Mouse (Mus musculus) left cerebral cortex, postnatal 4 days (tissue): ENCODE results near the gene Krtap3-2. TPM values are rescaled to one million over a fixed set of nuclear protein-coding genes. Genes with fewer than 3 reads are reported as not detected.

Experiments
- total RNA-seq, 2 experiments: library from RNA; stranded (reverse); gene quantifications; 2 replicates each; pipeline ENCODE4 v1.2.3; 2021

Gene Krtap3-2
- total RNA-seq, 2 experiments from 2014 or later: not detected

Other genes starting within 250 kb of the Krtap3-2 start
- gene Krt25, start 233.9 kb downstream of the Krtap3-2 start, total RNA-seq: not detected
- gene Krt26, start 218.9 kb downstream of the Krtap3-2 start, total RNA-seq: not detected
- not detected for gene Krt27, start 205.7 kb downstream of the Krtap3-2 start, total RNA-seq
- gene Krt28, start 181.9 kb downstream of the Krtap3-2 start, total RNA-seq: not detected
- gene Krt10, start 167.5 kb downstream of the Krtap3-2 start, total RNA-seq: 10 to 100 TPM in 1 of 2 experiments, 1 to 10 TPM in 1; 9.5 to 12.3 TPM
- gene Krt12, start 134.6 kb downstream of the Krtap3-2 start, total RNA-seq: 1 to 10 TPM; 1.2 to 1.7 TPM
- not detected for gene Krt20, start 118.7 kb downstream of the Krtap3-2 start, total RNA-seq
- gene Krt23, start 63.7 kb downstream of the Krtap3-2 start, total RNA-seq: not detected
- gene Krt39, start 35.5 kb downstream of the Krtap3-2 start, total RNA-seq: not detected
- not detected for gene Krt40, start 13.7 kb downstream of the Krtap3-2 start, total RNA-seq
- gene Krtap3-3, start 6.0 kb downstream of the Krtap3-2 start, total RNA-seq: not detected
- not detected for gene Gm11939, start 2.6 kb upstream of the Krtap3-2 start, total RNA-seq
- gene Krtap3-1, start 9.8 kb upstream of the Krtap3-2 start, total RNA-seq: not detected
- gene Krtap1-5, start 24.2 kb upstream of the Krtap3-2 start, total RNA-seq: not detected
- not detected for gene Krtap1-4, start 26.8 kb upstream of the Krtap3-2 start, total RNA-seq
- not detected for gene Krtap1-3, start 34.5 kb upstream of the Krtap3-2 start, total RNA-seq
- gene Krtap9-3, start 41.3 kb upstream of the Krtap3-2 start, total RNA-seq: not detected
- not detected for gene Gm11938, start 46.5 kb upstream of the Krtap3-2 start, total RNA-seq
- not detected for gene Gm11937, start 53.3 kb upstream of the Krtap3-2 start, total RNA-seq
- not detected for gene Krtap2-4, start 58.0 kb upstream of the Krtap3-2 start, total RNA-seq
- not detected for gene Gm11562, start 63.6 kb upstream of the Krtap3-2 start, total RNA-seq
- gene Krtap4-1, start 71.4 kb upstream of the Krtap3-2 start, total RNA-seq: not detected
- gene Krtap4-2, start 78.2 kb upstream of the Krtap3-2 start, total RNA-seq: not detected
- gene Krtap4-7, start 87.2 kb upstream of the Krtap3-2 start, total RNA-seq: not detected
- not detected for gene Gm11555, start 93.4 kb upstream of the Krtap3-2 start, total RNA-seq
- gene Gm11563, start 102.1 kb upstream of the Krtap3-2 start, total RNA-seq: not detected
- gene Krtap4-6, start 109.1 kb upstream of the Krtap3-2 start, total RNA-seq: not detected
- gene Gm14190, start 133.9 kb upstream of the Krtap3-2 start, total RNA-seq: not detected
- not detected for gene Gm14180, start 177.4 kb upstream of the Krtap3-2 start, total RNA-seq
- gene Gm11595, start 216.1 kb upstream of the Krtap3-2 start, total RNA-seq: not detected
- gene Krtap4-8, start 223.9 kb upstream of the Krtap3-2 start, total RNA-seq: not detected
- not detected for gene Krtap4-9, start 228.3 kb upstream of the Krtap3-2 start, total RNA-seq
- not detected for gene Gm11596, start 236.6 kb upstream of the Krtap3-2 start, total RNA-seq
- not detected for gene Gm11569, start 242.1 kb upstream of the Krtap3-2 start, total RNA-seq
- not detected for gene Gm11554, start 247.6 kb upstream of the Krtap3-2 start, total RNA-seq